Mouse (Mus musculus): ENCODE results near the gene Rora. TPM values are rescaled to one million over a fixed set of nuclear protein-coding genes. Genes with fewer than 3 reads are reported as not detected.

Gene Rora
- polyA plus RNA-seq, 1 experiment from 2014 or later: 23.1 TPM

- Histone ChIP-seq H3K27ac (ENCODE audit: low read depth) (peak overlapping the region; percentile 71; the same call in 1 of the 2 replicates), H3K9ac (replicated peaks) (no peak overlapping the region), H3K4me2 (ENCODE audit: low read depth, low read length) (no peak overlapping the region), H3K9me3 (ENCODE audit: low read length) (no peaks in the 10 kb centered on the region), H3K27me3 (ENCODE audit: insufficient read depth, low read length) (no peaks in the 10 kb centered on the region), H3K36me3 (replicated peaks; ENCODE audit: insufficient read depth, low read length) (no peaks in the 10 kb centered on the region), H3K4me1 (ENCODE audit: insufficient read depth) (peaks cover 14% of the 10 kb centered on the region), H3K4me3 (ENCODE audit: low read depth, low read length) (no peak overlapping the region)
- TF ChIP-seq EP300 (IDR thresholded peaks at IDR 0.05; ENCODE audit: low read depth) (no peak), CTCF (IDR thresholded peaks at IDR 0.05; ENCODE audit: low read depth) (no peak)
- 64% methylated on average over 7 of the region's 7 CpGs for WGBS (ENCODE audit: insufficient replicate concordance)
- ATAC-seq: no peak
- DNase-seq: no peak
Measured at GRCm38 (mm10) chr9:69327591-69327990, 674.0 kb downstream of the Rora start.

GRCm38 (mm10) chr9:69331790-69332189, 678.2 kb downstream of the Rora start:
- ATAC-seq: peak; percentile 57
- TF ChIP-seq CTCF (IDR thresholded peaks at IDR 0.05; ENCODE audit: low read depth): no peak
- peak; percentile 35; the same call in 1 of the 2 replicates for TF ChIP-seq EP300 (IDR thresholded peaks at IDR 0.05; ENCODE audit: low read depth)
- 58% methylated on average over 3 of the region's 3 CpGs for WGBS (ENCODE audit: insufficient replicate concordance)
- Histone ChIP-seq H3K4me2 (ENCODE audit: low read depth, low read length) (no peak overlapping the region), H3K9me3 (ENCODE audit: low read length) (no peaks in the 10 kb centered on the region), H3K36me3 (replicated peaks; ENCODE audit: insufficient read depth, low read length) (no peaks in the 10 kb centered on the region), H3K27me3 (ENCODE audit: insufficient read depth, low read length) (no peaks in the 10 kb centered on the region), H3K4me3 (ENCODE audit: low read depth, low read length) (no peak overlapping the region), H3K9ac (replicated peaks) (no peak overlapping the region), H3K27ac (ENCODE audit: low read depth) (peak overlapping the region; percentile 76), H3K4me1 (ENCODE audit: insufficient read depth) (peaks cover 25% of the 10 kb centered on the region)
- DNase-seq: no peak

GRCm38 (mm10) chr9:69332802-69333568, 679.4 kb downstream of the Rora start:
- Histone ChIP-seq H3K4me2 (ENCODE audit: low read depth, low read length) (no peak overlapping the region), H3K9me3 (ENCODE audit: low read length) (no peaks in the 10 kb centered on the region), H3K36me3 (replicated peaks; ENCODE audit: insufficient read depth, low read length) (no peaks in the 10 kb centered on the region), H3K4me1 (ENCODE audit: insufficient read depth) (peaks cover 25% of the 10 kb centered on the region), H3K27ac (ENCODE audit: low read depth) (peak overlapping the region; percentile 76), H3K4me3 (ENCODE audit: low read depth, low read length) (no peak overlapping the region), H3K27me3 (ENCODE audit: insufficient read depth, low read length) (no peaks in the 10 kb centered on the region), H3K9ac (replicated peaks) (no peak overlapping the region)
- no peak for ATAC-seq
- TF ChIP-seq CTCF (IDR thresholded peaks at IDR 0.05; ENCODE audit: low read depth): no peak
- no peak for TF ChIP-seq EP300 (IDR thresholded peaks at IDR 0.05; ENCODE audit: low read depth)
- no peak for DNase-seq
- WGBS (ENCODE audit: insufficient replicate concordance): 70% methylated on average over 14 of the region's 14 CpGs

- WGBS (ENCODE audit: insufficient replicate concordance): 65% methylated on average over 4 of the region's 4 CpGs
- peak overlapping the region; percentile 76 for H3K27ac ChIP-seq (ENCODE audit: low read depth)
- no peak for ATAC-seq
- H3K9ac ChIP-seq (replicated peaks): no peak overlapping the region
- no peak overlapping the region for H3K4me2 ChIP-seq (ENCODE audit: low read depth, low read length)
- DNase-seq: no peak
- H3K4me3 ChIP-seq (ENCODE audit: low read depth, low read length): no peak overlapping the region
- no peak for TF ChIP-seq CTCF (IDR thresholded peaks at IDR 0.05; ENCODE audit: low read depth)
- no peak for TF ChIP-seq EP300 (IDR thresholded peaks at IDR 0.05; ENCODE audit: low read depth)
- no peaks in the 10 kb centered on the region for H3K9me3 ChIP-seq (ENCODE audit: low read length)
- H3K27me3 ChIP-seq (ENCODE audit: insufficient read depth, low read length): no peaks in the 10 kb centered on the region
- no peaks in the 10 kb centered on the region for H3K36me3 ChIP-seq (replicated peaks; ENCODE audit: insufficient read depth, low read length)
- peaks cover 25% of the 10 kb centered on the region for H3K4me1 ChIP-seq (ENCODE audit: insufficient read depth)
Measured at GRCm38 (mm10) chr9:69333654-69334053, 680.1 kb downstream of the Rora start.

GRCm38 (mm10) chr9:69334106-69334505, 680.5 kb downstream of the Rora start:
- Histone ChIP-seq H3K27me3 (ENCODE audit: insufficient read depth, low read length) (no peaks in the 10 kb centered on the region), H3K4me3 (ENCODE audit: low read depth, low read length) (no peak overlapping the region), H3K27ac (ENCODE audit: low read depth) (peak overlapping the region; percentile 76), H3K4me1 (ENCODE audit: insufficient read depth) (peaks cover 25% of the 10 kb centered on the region), H3K36me3 (replicated peaks; ENCODE audit: insufficient read depth, low read length) (no peaks in the 10 kb centered on the region), H3K9ac (replicated peaks) (no peak overlapping the region), H3K9me3 (ENCODE audit: low read length) (no peaks in the 10 kb centered on the region), H3K4me2 (ENCODE audit: low read depth, low read length) (no peak overlapping the region)
- TF ChIP-seq EP300 (IDR thresholded peaks at IDR 0.05; ENCODE audit: low read depth): no peak
- no peak for TF ChIP-seq CTCF (IDR thresholded peaks at IDR 0.05; ENCODE audit: low read depth)
- 61% methylated on average over 8 of the region's 8 CpGs for WGBS (ENCODE audit: insufficient replicate concordance)
- DNase-seq (no peak), ATAC-seq (peak; percentile 71)

- ATAC-seq (no peak), DNase-seq (no peak)
- Histone ChIP-seq H3K9me3 (ENCODE audit: low read length) (no peaks in the 10 kb centered on the region), H3K9ac (replicated peaks) (no peak overlapping the region), H3K27ac (ENCODE audit: low read depth) (peak overlapping the region; percentile 57; the same call in 1 of the 2 replicates), H3K36me3 (replicated peaks; ENCODE audit: insufficient read depth, low read length) (no peaks in the 10 kb centered on the region), H3K4me2 (ENCODE audit: low read depth, low read length) (0 out of 2 replicates have a peak overlapping the region, but pooled peaks have one; percentile 9), H3K4me1 (ENCODE audit: insufficient read depth) (peaks cover 25% of the 10 kb centered on the region), H3K4me3 (ENCODE audit: low read depth, low read length) (no peak overlapping the region), H3K27me3 (ENCODE audit: insufficient read depth, low read length) (no peaks in the 10 kb centered on the region)
- WGBS (ENCODE audit: insufficient replicate concordance): 37% methylated on average over 6 of the region's 6 CpGs
- TF ChIP-seq CTCF (IDR thresholded peaks at IDR 0.05; ENCODE audit: low read depth): no peak
- no peak for TF ChIP-seq EP300 (IDR thresholded peaks at IDR 0.05; ENCODE audit: low read depth)
Measured at GRCm38 (mm10) chr9:69336063-69336462, 682.5 kb downstream of the Rora start.
